Mouse (Mus musculus) MEL (cell line): ENCODE measurements around the gene Ranbp3l. TPM values are rescaled to one million over a fixed set of nuclear protein-coding genes. Genes with fewer than 3 reads are reported as not detected.
A peak's percentile ranks its signal among the peaks of the same experiment; 100 is the strongest.

ENCODE experiments used
- DNase-seq: peaks from one replicate; pipeline ENCODE4 v3.0.0; 2011; ENCODE audit warnings: low read depth, low spot score
- H3K27ac ChIP-seq: 2 replicates; pipeline ENCODE4 v1.5.1; 2012; ENCODE audit warnings: low read depth, mild to moderate bottlenecking, control low read depth, low read length, moderate library complexity; ENCODE audit not compliant: control insufficient read depth
- H3K27me3 ChIP-seq, 2 experiments: fragments of 150-350 bp in 1 of 2; sonication (generic) in 1 of 2; 2 replicates each; pipeline ENCODE4 v1.6.1; 2012; ENCODE audit warnings: low read length in 2 of 2, mild to moderate bottlenecking in 2 of 2, improper control_type of control experiment in 1 of 2, moderate library complexity in 1 of 2; ENCODE audit not compliant: insufficient read depth in 2 of 2, control insufficient read depth in 1 of 2
- H3K36me3 ChIP-seq, 2 experiments: 2 replicates each; pipeline ENCODE4 v1.6.1; 2012 to 2014; ENCODE audit warnings: low read length in 2 of 2, improper control_type of control experiment in 1 of 2, inconsistent platforms in 1 of 2, mild to moderate bottlenecking in 1 of 2; ENCODE audit not compliant: insufficient read depth in 2 of 2, control insufficient read depth in 1 of 2
- H3K4me1 ChIP-seq, 2 experiments: fragments of 150-350 bp in 1 of 2; sonication (generic) in 1 of 2; 2 replicates each; pipeline ENCODE4 v1.6.1; 2012; ENCODE audit warnings: low read length in 2 of 2, improper control_type of control experiment in 1 of 2, mild to moderate bottlenecking in 1 of 2; ENCODE audit not compliant: insufficient read depth in 2 of 2, control insufficient read depth in 1 of 2
- H3K4me3 ChIP-seq, 2 experiments: fragments of 150-350 bp in 1 of 2; sonication (generic) in 1 of 2; 2 replicates each; pipeline ENCODE4 v1.5.1; 2012; ENCODE audit warnings: low read depth in 2 of 2, low read length in 2 of 2, mild to moderate bottlenecking in 2 of 2, moderate library complexity in 2 of 2, control low read depth in 1 of 2, improper control_type of control experiment in 1 of 2; ENCODE audit not compliant: control insufficient read depth in 1 of 2, insufficient read depth in 1 of 2
- H3K79me2 ChIP-seq: 2 replicates; pipeline ENCODE4 v1.6.1; 2012; ENCODE audit warnings: mild to moderate bottlenecking, low read length, moderate library complexity; ENCODE audit not compliant: control insufficient read depth, poor library complexity, insufficient read depth
- H3K9ac ChIP-seq: 2 replicates; pipeline ENCODE4 v1.6.1; 2012; ENCODE audit warnings: low read depth, mild to moderate bottlenecking, control low read depth, low read length, moderate library complexity; ENCODE audit not compliant: control insufficient read depth, poor library complexity, severe bottlenecking
- H3K9me3 ChIP-seq: fragments of 150-350 bp; sonication (generic); replicated peaks from 2 replicates; pipeline ENCODE4 v1.6.1; 2012; ENCODE audit warnings: mild to moderate bottlenecking, low read length, improper control_type of control experiment, moderate library complexity; ENCODE audit not compliant: insufficient read depth
- BHLHE40 ChIP-seq: IDR thresholded peaks from 2 replicates; pipeline ENCODE4 v1.6.1; 2012; ENCODE audit warnings: low read depth, mild to moderate bottlenecking, inconsistent platforms, low read length, improper control_type of control experiment, borderline replicate concordance
- CHD1 ChIP-seq: IDR thresholded peaks from 2 replicates; pipeline ENCODE4 v1.6.1; 2012; ENCODE audit warnings: low read depth, mild to moderate bottlenecking, inconsistent platforms, low read length, improper control_type of control experiment
- CHD2 ChIP-seq: IDR thresholded peaks from 2 replicates; pipeline ENCODE4 v1.6.1; 2011; ENCODE audit warnings: low read length, improper control_type of control experiment
- CTCF ChIP-seq, 3 experiments: IDR thresholded peaks in 2 of 3; conservative IDR thresholded peaks in 1 of 3; 2 replicates each; pipeline ENCODE4 v1.5.1; 2011 to 2012; ENCODE audit warnings: low read length in 3 of 3, low read depth in 2 of 3, mild to moderate bottlenecking in 2 of 3, improper control_type of control experiment in 1 of 3, inconsistent platforms in 1 of 3, mixed read lengths in 1 of 3, moderate library complexity in 1 of 3; ENCODE audit not compliant: control insufficient read depth in 1 of 3, insufficient read depth in 1 of 3, poor library complexity in 1 of 3, severe bottlenecking in 1 of 3
- E2F4 ChIP-seq: IDR thresholded peaks from 2 replicates; pipeline ENCODE4 v1.6.1; 2011; ENCODE audit warnings: low read depth, low read length, improper control_type of control experiment, borderline replicate concordance
- ELF1 ChIP-seq: IDR thresholded peaks from 2 replicates; pipeline ENCODE4 v1.6.1; 2014; ENCODE audit warnings: low read depth, mild to moderate bottlenecking, inconsistent platforms, low read length, improper control_type of control experiment, moderate library complexity
- ETS1 ChIP-seq: IDR thresholded peaks from 2 replicates; pipeline ENCODE4 v1.6.1; 2012; ENCODE audit warnings: low read depth, mild to moderate bottlenecking, inconsistent platforms, low read length, improper control_type of control experiment, moderate library complexity
- GABPA ChIP-seq: IDR thresholded peaks from 2 replicates; pipeline ENCODE4 v1.6.1; 2012; ENCODE audit warnings: low read depth, mild to moderate bottlenecking, inconsistent platforms, low read length, improper control_type of control experiment, moderate library complexity
- GATA1 ChIP-seq: IDR thresholded peaks from 2 replicates; pipeline ENCODE4 v1.6.1; 2011; ENCODE audit warnings: low read depth, low read length, improper control_type of control experiment
- HCFC1 ChIP-seq: IDR thresholded peaks from 2 replicates; pipeline ENCODE4 v1.6.1; 2012; ENCODE audit warnings: low read depth, mild to moderate bottlenecking, inconsistent platforms, low read length, improper control_type of control experiment, moderate library complexity
- JUND ChIP-seq: IDR thresholded peaks from 2 replicates; pipeline ENCODE4 v1.6.1; 2011; ENCODE audit warnings: low read depth, mild to moderate bottlenecking, improper control_type of control experiment, low read length
- KAT2A ChIP-seq: conservative IDR thresholded peaks from 2 replicates; pipeline ENCODE4 v1.6.1; 2012; ENCODE audit warnings: low read depth, low read length, improper control_type of control experiment, inconsistent platforms
- MAZ ChIP-seq: IDR thresholded peaks from 2 replicates; pipeline ENCODE4 v1.6.1; 2012; ENCODE audit warnings: low read depth, mild to moderate bottlenecking, inconsistent platforms, low read length, improper control_type of control experiment
- MXI1 ChIP-seq: IDR thresholded peaks from 2 replicates; pipeline ENCODE4 v1.6.1; 2011; ENCODE audit warnings: mild to moderate bottlenecking, low read depth, low read length, improper control_type of control experiment
- MYB ChIP-seq: IDR thresholded peaks from 2 replicates; pipeline ENCODE4 v1.6.1; 2011; ENCODE audit warnings: mild to moderate bottlenecking, low read depth, low read length, improper control_type of control experiment
- MYC ChIP-seq: IDR thresholded peaks from 2 replicates; pipeline ENCODE4 v1.6.1; 2011; ENCODE audit warnings: low read depth, mild to moderate bottlenecking, low read length, improper control_type of control experiment, moderate library complexity
- NELFE ChIP-seq: IDR thresholded peaks from 2 replicates; pipeline ENCODE4 v1.6.1; 2011; ENCODE audit warnings: low read depth, low read length, improper control_type of control experiment
- POLR2AphosphoS2 ChIP-seq: IDR thresholded peaks from 2 replicates; pipeline ENCODE4 v1.6.1; 2011; ENCODE audit warnings: low read length, improper control_type of control experiment
- POLR2AphosphoS5 ChIP-seq: IDR thresholded peaks from 2 replicates; pipeline ENCODE4 v1.6.1; 2012; ENCODE audit warnings: low read depth, borderline replicate concordance, mild to moderate bottlenecking, inconsistent platforms, low read length, moderate library complexity, mixed read lengths
- RAD21 ChIP-seq: IDR thresholded peaks from 2 replicates; pipeline ENCODE4 v1.6.1; 2011; ENCODE audit warnings: mild to moderate bottlenecking, low read depth, low read length, improper control_type of control experiment
- RCOR1 ChIP-seq: IDR thresholded peaks from 2 replicates; pipeline ENCODE4 v1.6.1; 2012; ENCODE audit warnings: low read depth, mild to moderate bottlenecking, inconsistent platforms, low read length, improper control_type of control experiment
- SIN3A ChIP-seq: IDR thresholded peaks from 2 replicates; pipeline ENCODE4 v1.6.1; 2012; ENCODE audit warnings: low read length, improper control_type of control experiment, inconsistent platforms
- TAL1 ChIP-seq: IDR thresholded peaks from 2 replicates; pipeline ENCODE4 v1.6.1; 2012; ENCODE audit warnings: mild to moderate bottlenecking, inconsistent platforms, low read length, moderate library complexity, mixed read lengths
- TBP ChIP-seq: IDR thresholded peaks from 2 replicates; pipeline ENCODE4 v1.8.0; 2011; ENCODE audit warnings: low read depth, low read length, improper control_type of control experiment
- UBTF ChIP-seq: IDR thresholded peaks from 2 replicates; pipeline ENCODE4 v1.6.1; 2012; ENCODE audit warnings: low read depth, mild to moderate bottlenecking, inconsistent platforms, low read length, improper control_type of control experiment, moderate library complexity, borderline replicate concordance; ENCODE audit not compliant: insufficient read depth
- USF1 ChIP-seq: IDR thresholded peaks from 2 replicates; pipeline ENCODE4 v1.6.1; 2014; ENCODE audit warnings: low read depth, mild to moderate bottlenecking, inconsistent platforms, low read length, improper control_type of control experiment, moderate library complexity
- USF2 ChIP-seq, 2 experiments: IDR thresholded peaks; 2 replicates each; pipeline ENCODE4 v1.6.1; 2011 to 2012; ENCODE audit warnings: improper control_type of control experiment in 2 of 2, low read length in 2 of 2, borderline replicate concordance in 1 of 2, inconsistent platforms in 1 of 2, low read depth in 1 of 2, mild to moderate bottlenecking in 1 of 2; ENCODE audit not compliant: insufficient read depth in 1 of 2
- ZC3H11A ChIP-seq: IDR thresholded peaks from 2 replicates; pipeline ENCODE4 v1.6.1; 2012; ENCODE audit warnings: low read depth, mild to moderate bottlenecking, inconsistent platforms, low read length, improper control_type of control experiment
- ZKSCAN1 ChIP-seq: IDR thresholded peaks from 2 replicates; pipeline ENCODE4 v1.6.1; 2012; ENCODE audit warnings: low read depth, mild to moderate bottlenecking, inconsistent platforms, low read length, improper control_type of control experiment, moderate library complexity
- ZMIZ1 ChIP-seq: IDR thresholded peaks from 2 replicates; pipeline ENCODE4 v1.6.1; 2012; ENCODE audit warnings: low read depth, mild to moderate bottlenecking, inconsistent platforms, low read length, improper control_type of control experiment, moderate library complexity
- ZNF384 ChIP-seq: IDR thresholded peaks from 2 replicates; pipeline ENCODE4 v1.6.1; 2012; ENCODE audit warnings: low read depth, mild to moderate bottlenecking, inconsistent platforms, low read length, improper control_type of control experiment
- polyA plus RNA-seq, 2 experiments: library from polyadenylated mRNA; stranded (reverse) in 1 of 2; unstranded in 1 of 2; fragments of >175 nt in 1 of 2; fragments of >200 nt in 1 of 2; gene quantifications; 2 replicates each; pipeline versions ENCODE4 v1.2.1 to v1.2.4; 2012; ENCODE audit warnings: low replicate concordance in 2 of 2, low read depth in 1 of 2; ENCODE audit not compliant: insufficient read length in 2 of 2, insufficient read depth in 1 of 2, missing spikeins in 1 of 2
- total RNA-seq: library from RNA; depleted of rRNA; stranded (reverse); fragments of 300-350 nt; gene quantifications from 2 replicates; pipeline ENCODE4 v1.2.3, GENCODE M21; 2012

The Ranbp3l gene
- total and polyA plus RNA-seq, 3 experiments: 0.06 TPM; not detected in 2

DNA sequence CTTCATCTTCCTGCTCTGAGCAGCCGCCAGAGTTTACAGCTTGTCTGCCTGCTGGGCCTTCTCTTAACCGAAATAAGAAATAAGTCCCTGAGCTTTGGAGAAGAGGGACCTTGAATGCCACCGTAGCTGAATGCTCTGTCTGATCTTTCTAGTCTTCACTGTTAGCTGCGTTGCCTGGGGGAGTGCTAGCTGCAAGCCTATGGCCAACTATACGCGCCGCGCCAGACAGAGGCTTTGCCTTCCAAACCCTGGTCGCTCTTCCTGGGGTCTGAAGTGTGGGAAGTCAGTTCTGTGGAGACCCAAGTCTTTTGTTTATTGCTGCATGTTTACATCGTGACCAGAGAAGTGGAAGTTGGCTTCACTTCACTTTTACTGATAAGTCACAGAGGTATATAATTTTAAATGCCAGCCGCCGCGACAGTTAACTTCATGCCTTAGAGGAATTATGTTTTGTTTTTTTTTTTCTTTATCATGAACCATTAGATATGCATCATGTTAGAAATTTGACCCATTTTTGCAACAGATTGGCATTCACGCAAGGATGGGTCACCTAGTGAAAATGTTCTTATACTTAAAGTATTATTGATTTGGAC lies 108.0 kb downstream of the Ranbp3l start (continued):
- TF ChIP-seq CTCF (IDR thresholded peaks at IDR 0.05 in 2 of 3, conservative IDR thresholded peaks at IDR 0.05 in 1 of 3; ENCODE audit: control insufficient read depth in 1 of 3, insufficient read depth in 1 of 3, low read depth in 2 of 3, low read length in 3 of 3, poor library complexity in 1 of 3, severe bottlenecking in 1 of 3) (no peak), MYB (peak; percentile 43; the same call in 1 of the 2 replicates)

DNA sequence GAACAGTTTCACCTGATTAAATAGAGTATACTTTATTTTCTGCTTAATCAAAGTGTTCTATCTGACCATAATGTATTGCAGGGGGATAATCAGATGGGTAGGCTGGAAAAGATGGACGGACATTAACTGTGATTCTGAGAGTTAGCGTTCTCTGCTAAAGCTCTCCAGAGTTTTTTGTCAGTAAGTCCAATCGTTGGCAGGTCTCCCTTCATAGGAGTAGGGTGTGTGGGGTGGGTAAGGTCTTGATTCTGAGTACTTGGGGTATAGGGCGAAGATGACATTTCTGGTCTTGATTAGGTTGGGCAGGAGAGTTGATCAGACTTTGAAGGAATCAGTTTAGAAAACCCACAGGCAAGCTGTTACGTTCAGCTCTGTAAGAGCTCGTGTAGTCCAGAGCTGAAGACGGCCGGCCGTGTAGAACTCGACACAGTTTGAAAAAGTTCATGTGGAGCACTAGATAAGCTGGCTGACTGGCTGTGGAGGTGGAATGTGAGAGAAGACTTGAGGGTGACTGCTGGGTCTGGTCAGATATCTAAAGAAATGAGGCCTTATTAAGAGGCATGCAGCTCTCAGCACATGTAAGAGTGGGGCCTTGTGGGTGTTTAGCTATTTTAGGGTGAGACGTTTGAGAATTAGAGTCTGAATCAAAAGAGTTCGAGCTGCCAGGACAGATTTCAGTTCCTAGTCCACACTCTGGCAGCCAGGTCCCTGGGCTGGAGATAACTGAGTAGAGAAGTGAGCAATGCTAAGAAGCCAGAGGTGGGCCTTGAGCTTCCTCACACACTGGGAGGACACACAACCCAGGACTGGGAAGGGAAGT lies 110.9 kb downstream of the Ranbp3l start:
- DNase-seq: peak; percentile 91
- Histone ChIP-seq H3K79me2 (peaks cover 66% of the 10 kb centered on the region), H3K9me3 (no peaks in the 10 kb centered on the region), H3K4me3 (peak overlapping the region; percentile 40 to 41), H3K4me1 (peaks cover 46 to 52% of the 10 kb centered on the region in 2 experiments), H3K27ac (peak overlapping the region; percentile 99), H3K36me3 (peaks cover 23 to 74% of the 10 kb centered on the region in 2 experiments), H3K27me3 (no peaks in the 10 kb centered on the region), H3K9ac (peak overlapping the region; percentile 66)
- TF ChIP-seq POLR2AphosphoS5: no peak
- TF ChIP-seq ZNF384: no peak
- no peak; the same call in 1 of the 2 replicates for TF ChIP-seq CHD2
- no peak for TF ChIP-seq RAD21
- peak; percentile 55 for TF ChIP-seq ETS1
- TF ChIP-seq CHD1: peak; percentile 73; the same call in 1 of the 2 replicates
- TF ChIP-seq GABPA: no peak
- TF ChIP-seq CTCF (IDR thresholded peaks at IDR 0.05 in 2 of 3, conservative IDR thresholded peaks at IDR 0.05 in 1 of 3; ENCODE audit: control insufficient read depth in 1 of 3, insufficient read depth in 1 of 3, low read depth in 2 of 3, low read length in 3 of 3, poor library complexity in 1 of 3, severe bottlenecking in 1 of 3): no peak
- no peak for TF ChIP-seq ZC3H11A
- peak; percentile 69 for TF ChIP-seq TAL1
- TF ChIP-seq NELFE: peak; percentile 58
- TF ChIP-seq USF1: no peak
- TF ChIP-seq TBP: peak; percentile 69
- peak; percentile 85 for TF ChIP-seq MXI1
- TF ChIP-seq ELF1: no peak
- peak; percentile 80 for TF ChIP-seq RCOR1
- peak; percentile 56; the same call in 1 of the 2 replicates for TF ChIP-seq ZMIZ1
- peak; percentile 57; the same call in 1 of the 2 replicates for TF ChIP-seq MYC
- TF ChIP-seq KAT2A: no peak
- no peak; the same call in 1 of the 2 replicates for TF ChIP-seq POLR2AphosphoS2
- TF ChIP-seq JUND: no peak
- 0 out of 2 replicates have a peak, but pooled peaks have one; percentile 25 for TF ChIP-seq HCFC1
- TF ChIP-seq SIN3A: no peak; the same call in 1 of the 2 replicates
- no peak for TF ChIP-seq USF2 (IDR thresholded peaks at IDR 0.05; ENCODE audit: borderline replicate concordance in 1 of 2, insufficient read depth in 1 of 2, low read depth in 1 of 2, low read length in 2 of 2)
- TF ChIP-seq UBTF: no peak
- TF ChIP-seq MAZ: peak; percentile 25; the same call in 1 of the 2 replicates
- no peak for TF ChIP-seq ZKSCAN1
- TF ChIP-seq MYB: no peak
- peak; percentile 75 for TF ChIP-seq GATA1
- no peak for TF ChIP-seq E2F4
- peak; percentile 47; the same call in 1 of the 2 replicates for TF ChIP-seq BHLHE40
